In genomic region chr3:135422856-135423607, GRCm38 (mm10) we compare ENCODE assay signal across 8 mouse cellular contexts. TPM values are rescaled to one million over a fixed set of nuclear protein-coding genes. Genes with fewer than 3 reads are reported as not detected.
DNase-seq lines count a peak whose midpoint lies in the region; ATAC-seq and TF ChIP-seq lines count a peak whose summit lies in the region.

No protein-coding gene starts in this region.

- under 1% methylated on average over 80 of the region's 103 CpGs for WGBS in hindbrain, embryonic 16.5 days
- under 1% methylated on average over 78 of the region's 103 CpGs for WGBS in macrophage (ENCODE audit: missing documents)

- peak overlapping the region; percentile 84 for H3K4me2 ChIP-seq in hindbrain, embryonic 16.5 days (ENCODE audit: low read length)

- H3K36me3 ChIP-seq in hindbrain, embryonic 16.5 days (ENCODE audit: control insufficient read depth, insufficient read depth, low read length): no peaks in the 10 kb centered on the region
- no peaks in the 10 kb centered on the region for H3K36me3 ChIP-seq in macrophage (ENCODE audit: inconsistent target)

- DNase-seq in T-cell, adult 2 months (ENCODE audit: low spot score): peak; percentile 85
- DNase-seq in cerebellum, postnatal 36 days: peak; percentile 85 to 86
- peak; percentile 76 for DNase-seq in gastrocnemius, adult 18-20 months (ENCODE audit: low spot score)
- DNase-seq in left cerebral cortex, adult 2 months (ENCODE audit: extremely low spot score in 1 of 2, low spot score in 2 of 2): peak; percentile 86 to 87
- peak; percentile 79 for DNase-seq in retina, postnatal 7 days (ENCODE audit: low read depth, low spot score)
- DNase-seq in urinary bladder, adult 18-20 months (ENCODE audit: low spot score in 2 of 2): peak; percentile 66 to 91

- intact Hi-C loops in left cerebral cortex, adult 2 months (cut with DNase I): loop anchor here (1.0 kb wide), 1 partner anchor 15 kb away; the partner anchor contains the start of gene Ube2d3

- peak overlapping the region; percentile 93 for H3K9ac ChIP-seq in hindbrain, embryonic 16.5 days (ENCODE audit: low read depth, low read length)

- ATAC-seq in hindbrain, embryonic 16.5 days: peak; percentile 98

- H3K27ac ChIP-seq in hindbrain, embryonic 16.5 days (ENCODE audit: low read depth, low read length): peak overlapping the region; percentile 100
- peak overlapping the region; percentile 99 for H3K27ac ChIP-seq in left cerebral cortex, adult 2 months
- H3K27ac ChIP-seq in macrophage: peak overlapping the region; percentile 81

- TF ChIP-seq CTCF in left cerebral cortex, adult 2 months (IDR thresholded peaks at IDR 0.05): no peak

- no peaks in the 10 kb centered on the region for H3K27me3 ChIP-seq in hindbrain, embryonic 16.5 days (replicated peaks; ENCODE audit: control insufficient read depth, insufficient read depth, low read length)

- H3K4me3 ChIP-seq in hindbrain, embryonic 16.5 days (ENCODE audit: low read length): peak overlapping the region; percentile 76
- peak overlapping the region; percentile 73 for H3K4me3 ChIP-seq in left cerebral cortex, adult 2 months
- H3K4me3 ChIP-seq in macrophage (ENCODE audit: inconsistent target): peak overlapping the region; percentile 81

- peaks cover 90% of the 10 kb centered on the region for H3K79me2 ChIP-seq in macrophage (ENCODE audit: inconsistent target)

- peaks cover 21% of the 10 kb centered on the region for H3K4me1 ChIP-seq in hindbrain, embryonic 16.5 days (ENCODE audit: control insufficient read depth, insufficient read depth, low read depth, low read length)

- no peaks in the 10 kb centered on the region for H3K9me3 ChIP-seq in hindbrain, embryonic 16.5 days (ENCODE audit: control insufficient read depth, low read length)

RNA-seq across cellular contexts. Expression of gene Cisd2, which starts 0.7 kb away (rescaled TPM):
- 10 to 100 TPM; 32.4 to 34.0 TPM for total RNA-seq in gastrocnemius, adult 18-20 months (2021)
- 61.2 and 62.0 TPM in 2 replicates for polyA plus RNA-seq in hindbrain, embryonic 16.5 days (2015; fragmentation: Nextera tagmentation; extraction: Ambion mirVana)
- total RNA-seq in left cerebral cortex, adult 2 months (2021): 10 to 100 TPM; 38.7 to 39.3 TPM
- 100 to 1,000 TPM in 6 of 26 experiments, 10 to 100 TPM in 20; 26.2 to 130 (median 74.0) TPM for total RNA-seq in macrophage (2018; cell fraction: chromatin; rRNA removed)
- total RNA-seq in macrophage (2018; cell fraction: cytosol; rRNA removed): 10 to 100 TPM; 18.0 to 33.1 (median 24.8) TPM
- 100 to 1,000 TPM in 6 of 26 experiments, 10 to 100 TPM in 20; 43.1 to 132 (median 69.0) TPM for total RNA-seq in macrophage (2018; cell fraction: nucleus; rRNA removed)
- polyA plus RNA-seq in macrophage (2018): 28.4 to 33.3 TPM (median 31.0 TPM) in 3 replicates

RNA-seq across cellular contexts. Expression of gene Ube2d3, which starts 14.9 kb away (rescaled TPM):
- 100 to 1,000 TPM; 343 to 352 TPM for total RNA-seq in gastrocnemius, adult 18-20 months (2021)
- 331 and 360 TPM in 2 replicates for polyA plus RNA-seq in hindbrain, embryonic 16.5 days (2015; fragmentation: Nextera tagmentation; extraction: Ambion mirVana)
- total RNA-seq in left cerebral cortex, adult 2 months (2021): 100 to 1,000 TPM; 225 to 229 TPM
- 100 to 1,000 TPM; 284 to 637 (median 437) TPM for total RNA-seq in macrophage (2018; cell fraction: chromatin; rRNA removed)
- total RNA-seq in macrophage (2018; cell fraction: cytosol; rRNA removed): 100 to 1,000 TPM; 384 to 573 (median 438) TPM
- 100 to 1,000 TPM; 313 to 540 (median 402) TPM for total RNA-seq in macrophage (2018; cell fraction: nucleus; rRNA removed)
- polyA plus RNA-seq in macrophage (2018): 349 to 995 TPM (median 450 TPM) in 3 replicates

Comparison
In these comparisons a context has a peak if more than half of its experiments do, and no peak if none do; other contexts are left out.
1. Peak in every context shown above with its lines: DNase-seq, ATAC-seq, H3K4me3 ChIP-seq and H3K27ac ChIP-seq.